Mouse (Mus musculus) C2C12 (cell line): ENCODE measurements around the gene B630019K06Rik.

ENCODE experiments used
- CTCF ChIP-seq: IDR thresholded peaks from one replicate; pipeline ENCODE4 v1.5.1; 2011; ENCODE audit not compliant: control insufficient read depth, insufficient read depth, insufficient read length
- MAX ChIP-seq: IDR thresholded peaks from one replicate; pipeline ENCODE4 v1.6.1; 2011; ENCODE audit warnings: mild to moderate bottlenecking, control low read depth
- USF1 ChIP-seq: IDR thresholded peaks from one replicate; pipeline ENCODE4 v1.6.1; 2011; ENCODE audit warnings: low read depth, mild to moderate bottlenecking, control low read depth, moderate library complexity

- TF ChIP-seq USF1 (no peak), CTCF (no peak), MAX (no peak)
These were observed 28.9 kb downstream of the B630019K06Rik start for GRCm38 (mm10) chrX:8921080-8921479.
